Mouse (Mus musculus) embryo, embryonic 11.5 days (tissue): Measurements from ENCODE around the gene Stx3.

Source experiments
- DNase-seq: peaks from one replicate; pipeline ENCODE4 v3.0.0-alpha.2; 2012; ENCODE audit warnings: low read depth, low spot score

Gene Stx3

GRCm38 (mm10) chr19:11819143-11819700, at the start of gene Stx3:
Gene Stx3 (minus strand): TSS chr19:11819403.
- no peak for DNase-seq

GRCm38 (mm10) chr19:11867837-11868236, 48.6 kb upstream of the Stx3 start:
- DNase-seq: no peak

GRCm38 (mm10) chr19:11860966-11861365, 41.8 kb upstream of the Stx3 start, which contains the start of gene Olfr1418:
Gene Olfr1418 (minus strand): TSS chr19:11861066.
- no peak for DNase-seq

GRCm38 (mm10) chr19:11856506-11856905, 37.3 kb upstream of the Stx3 start:
- no peak for DNase-seq

GRCm38 (mm10) chr19:11854821-11855220, 35.6 kb upstream of the Stx3 start:
- DNase-seq: no peak

GRCm38 (mm10) chr19:11852652-11853051, 33.4 kb upstream of the Stx3 start:
- no peak for DNase-seq

- DNase-seq: no peak
These were observed 27.1 kb upstream of the Stx3 start for GRCm38 (mm10) chr19:11846333-11846732.

GRCm38 (mm10) chr19:11839119-11839518, 19.9 kb upstream of the Stx3 start, which contains the start of gene Olfr1417:
Gene Olfr1417 (minus strand): TSS chr19:11839219.
- no peak for DNase-seq

- DNase-seq: no peak
These were observed 4.3 kb upstream of the Stx3 start for GRCm38 (mm10) chr19:11823346-11824065.

- DNase-seq: no peak
These were observed 1.0 kb upstream of the Stx3 start for GRCm38 (mm10) chr19:11820211-11820610.

- DNase-seq: peak; percentile 72
These were observed 597 bp upstream of the Stx3 start for GRCm38 (mm10) chr19:11819800-11820199.

GRCm38 (mm10) chr19:11818199-11819142, 732 bp downstream of the Stx3 start:
- no peak for DNase-seq

- DNase-seq: no peak
These were observed 1.6 kb downstream of the Stx3 start for GRCm38 (mm10) chr19:11817586-11817985.

GRCm38 (mm10) chr19:11816706-11817105, 2.5 kb downstream of the Stx3 start:
- no peak for DNase-seq

- no peak for DNase-seq
These were observed 4.4 kb downstream of the Stx3 start for GRCm38 (mm10) chr19:11814742-11815333.

GRCm38 (mm10) chr19:11813649-11814048, 5.6 kb downstream of the Stx3 start:
- no peak for DNase-seq

GRCm38 (mm10) chr19:11813136-11813535, 6.1 kb downstream of the Stx3 start:
- DNase-seq: no peak

- no peak for DNase-seq
These were observed 7.4 kb downstream of the Stx3 start for GRCm38 (mm10) chr19:11811688-11812365.

- no peak for DNase-seq
These were observed 8.3 kb downstream of the Stx3 start for GRCm38 (mm10) chr19:11810856-11811255.

- no peak for DNase-seq
These were observed 9.0 kb downstream of the Stx3 start for GRCm38 (mm10) chr19:11810003-11810758.
